Mouse (Mus musculus): Measurements from ENCODE around the gene 1700122O11Rik. TPM values are rescaled to one million over a fixed set of nuclear protein-coding genes. Genes with fewer than 3 reads are reported as not detected.

Gene 1700122O11Rik
- total RNA-seq, 4 experiments from 2014 or later = not detected

Other genes with a start within 250 kb of the 1700122O11Rik start
- gene Mdfi, start 203.6 kb downstream of the 1700122O11Rik start, total RNA-seq (2022) = 1 to 10 TPM in 2 of 4 experiments, under 1 TPM in 2; 0.37 to 2.1 (median 0.91) TPM
- 10 to 100 TPM; 44.5 to 52.4 (median 49.1) TPM for gene Foxp4, start 113.6 kb downstream of the 1700122O11Rik start, total RNA-seq (2022)
- gene 1700067P10Rik, start 51.0 kb upstream of the 1700122O11Rik start, total RNA-seq (2022) = not detected
- gene 9830107B12Rik, start 108.0 kb upstream of the 1700122O11Rik start, total RNA-seq (2022) = not detected
- gene A530064D06Rik, start 129.0 kb upstream of the 1700122O11Rik start, total RNA-seq (2022) = under 1 TPM in 1 of 4 experiments, not detected in 3; 0.58 TPM
- gene Trem1, start 194.5 kb upstream of the 1700122O11Rik start, total RNA-seq (2022) = not detected
- not detected for gene Trem3, start 209.5 kb upstream of the 1700122O11Rik start, total RNA-seq (2022)
- not detected for gene Treml4, start 226.0 kb upstream of the 1700122O11Rik start, total RNA-seq (2022)